Mouse (Mus musculus): ENCODE results near the gene Tmem254a. TPM values are rescaled to one million over a fixed set of nuclear protein-coding genes. Genes with fewer than 3 reads are reported as not detected.
"Not testable (repeated sequence)": the region's sequence is repeated elsewhere in the genome, so short reads cannot be mapped to it uniquely, and the experiment has no call there.

The Tmem254a gene
- under 1 TPM; 0.15 to 0.50 TPM for total RNA-seq (2021)
- long read RNA-seq, experiment 1: 0 reads
- long read RNA-seq, experiment 2: 0 reads

DNA sequence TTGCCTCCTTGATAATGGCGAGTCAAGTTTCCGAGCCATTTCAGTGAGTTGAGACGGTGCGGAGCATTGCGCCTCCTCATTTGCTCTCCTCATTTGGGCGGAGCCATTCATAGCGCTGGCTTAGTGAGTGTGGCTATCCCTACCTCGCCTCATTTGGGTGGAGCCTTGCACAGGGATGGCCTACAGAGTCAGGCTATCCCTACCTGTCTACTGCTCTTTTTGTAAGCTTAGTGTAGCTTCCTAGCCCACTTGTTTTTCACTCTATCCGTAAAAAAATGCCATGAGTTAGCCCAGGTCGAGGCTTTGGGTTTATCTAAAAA is at the start of gene Tmem254a:
Gene Tmem254a, minus strand, starts transcription at position 111 of the 320 bp plus-strand sequence.
- H3K4me3 ChIP-seq; intact Hi-C loops (cut with DNase I); DNase-seq; H3K27ac ChIP-seq: not testable (repeated sequence)

DNA sequence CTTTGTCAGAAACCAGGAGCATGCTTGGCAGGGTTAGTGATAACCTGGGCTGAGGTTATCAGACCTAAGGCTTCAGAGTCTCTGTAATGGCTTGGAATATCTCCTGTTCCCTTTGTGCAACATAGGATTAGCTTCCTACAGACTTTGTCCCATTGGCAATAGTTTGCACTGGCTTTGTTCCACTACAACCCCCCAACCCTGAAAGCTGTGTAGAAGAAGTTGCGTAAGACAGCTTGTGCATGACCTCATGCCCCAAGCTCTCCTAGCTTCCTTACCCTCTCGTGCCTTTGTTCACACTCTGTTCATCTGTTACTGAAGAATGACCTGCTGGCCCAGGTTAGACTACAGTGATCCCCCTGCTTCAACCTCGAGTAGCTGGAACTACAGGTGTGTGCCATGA is 30.4 kb upstream of the Tmem254a start:
- H3K27ac ChIP-seq; intact Hi-C loops (cut with DNase I); DNase-seq; H3K4me3 ChIP-seq: not testable (repeated sequence)

DNA sequence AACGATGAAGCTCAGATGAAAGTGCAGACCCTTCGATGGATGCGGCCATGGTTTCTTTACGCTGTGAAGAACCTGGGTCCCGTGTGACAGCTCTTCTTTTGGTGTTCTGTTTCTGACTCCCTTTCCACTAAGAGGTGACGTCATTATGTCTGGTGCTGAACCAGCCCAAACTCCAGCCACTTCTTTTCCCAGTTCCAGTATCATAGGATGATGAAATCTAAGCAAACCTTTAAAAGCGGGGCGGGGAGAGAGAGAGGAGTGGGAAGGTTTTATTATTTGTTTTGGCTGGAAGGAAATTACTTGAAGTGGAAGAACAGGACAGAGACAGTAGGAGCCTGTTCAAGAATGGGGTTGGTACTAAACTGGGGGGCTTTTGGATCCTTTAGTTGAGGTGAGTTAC is 10.5 kb upstream of the Tmem254a start, which contains the start of gene Cphx1:
Gene Cphx1, plus strand, starts transcription at position 301 of the 400 bp plus-strand sequence.
- H3K27ac ChIP-seq; intact Hi-C loops (cut with DNase I); H3K4me3 ChIP-seq; DNase-seq: not testable (repeated sequence)

DNA sequence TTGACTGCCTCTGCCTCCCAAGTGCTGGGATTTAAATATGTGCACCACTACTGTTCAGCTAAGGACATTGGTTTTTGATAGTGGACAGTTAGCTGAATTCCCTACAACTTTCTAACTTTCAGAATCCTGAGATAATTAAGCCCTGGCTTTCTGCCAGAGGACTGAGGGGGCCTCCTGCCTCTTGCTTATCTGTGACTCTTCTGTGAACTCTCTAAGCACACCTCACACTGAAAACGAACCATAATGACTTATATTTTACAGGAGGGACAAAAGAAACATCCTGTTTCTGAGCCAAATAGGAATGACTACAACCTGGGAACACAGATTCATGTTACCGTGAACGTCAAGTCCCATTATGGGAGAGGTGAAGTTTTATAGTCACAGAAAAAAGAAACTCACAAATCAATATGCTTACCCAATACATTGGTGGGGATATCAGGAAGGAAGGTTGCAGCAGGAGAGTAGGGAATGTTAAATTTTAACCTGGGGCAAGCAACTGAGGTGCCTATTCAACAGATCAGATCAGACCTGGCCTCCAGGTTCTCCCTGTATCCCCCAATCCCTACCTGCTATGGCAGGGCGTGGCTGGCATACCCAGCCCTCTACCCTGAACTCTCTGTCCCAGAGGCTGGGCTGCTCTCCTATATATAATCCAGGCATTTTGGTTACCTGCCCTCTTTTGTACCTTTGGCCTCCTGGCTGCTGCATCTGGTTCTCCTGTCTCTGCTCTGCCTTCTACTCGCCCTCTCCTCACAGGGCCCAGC is 9.6 kb upstream of the Tmem254a start:
- intact Hi-C loops (cut with DNase I); H3K4me3 ChIP-seq; DNase-seq; H3K27ac ChIP-seq: not testable (repeated sequence)

DNA sequence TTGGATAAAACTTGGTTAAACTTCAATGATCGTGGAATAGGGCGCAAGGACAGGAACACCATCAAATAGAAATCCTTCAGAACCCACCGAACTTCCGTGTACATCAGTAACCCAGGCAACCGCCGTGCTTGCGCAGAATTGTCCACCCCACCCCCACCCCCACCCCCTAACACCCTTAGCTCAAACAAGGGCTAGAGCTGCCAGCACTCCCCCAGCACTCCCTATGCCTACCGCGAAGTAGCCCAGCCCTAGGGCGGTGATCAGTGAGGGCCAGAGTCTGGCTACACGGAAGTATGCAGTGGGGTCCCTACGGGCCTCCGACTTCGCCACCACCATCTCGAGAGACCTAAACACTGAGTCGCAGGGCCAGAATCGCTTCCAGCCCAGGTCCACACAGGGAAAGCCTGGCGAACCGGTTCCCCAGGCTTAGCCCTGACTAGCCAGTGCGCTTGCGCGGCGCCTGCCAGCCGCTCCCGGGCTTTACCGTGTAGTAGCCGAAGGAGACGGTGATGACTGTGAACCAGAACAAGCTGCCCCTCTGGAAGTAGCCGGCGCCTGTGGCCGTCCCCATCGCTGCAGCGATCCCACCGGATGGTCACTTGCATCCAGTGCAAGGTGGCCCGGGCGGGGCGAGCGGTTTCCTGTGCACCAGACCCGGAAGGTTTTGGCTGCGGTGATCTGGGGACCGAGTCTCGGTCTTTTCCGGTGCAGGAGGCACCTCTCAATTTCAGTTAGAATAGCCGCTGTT is 484 bp downstream of the Tmem254a start:
- H3K27ac ChIP-seq; intact Hi-C loops (cut with DNase I); H3K4me3 ChIP-seq; DNase-seq: not testable (repeated sequence)

DNA sequence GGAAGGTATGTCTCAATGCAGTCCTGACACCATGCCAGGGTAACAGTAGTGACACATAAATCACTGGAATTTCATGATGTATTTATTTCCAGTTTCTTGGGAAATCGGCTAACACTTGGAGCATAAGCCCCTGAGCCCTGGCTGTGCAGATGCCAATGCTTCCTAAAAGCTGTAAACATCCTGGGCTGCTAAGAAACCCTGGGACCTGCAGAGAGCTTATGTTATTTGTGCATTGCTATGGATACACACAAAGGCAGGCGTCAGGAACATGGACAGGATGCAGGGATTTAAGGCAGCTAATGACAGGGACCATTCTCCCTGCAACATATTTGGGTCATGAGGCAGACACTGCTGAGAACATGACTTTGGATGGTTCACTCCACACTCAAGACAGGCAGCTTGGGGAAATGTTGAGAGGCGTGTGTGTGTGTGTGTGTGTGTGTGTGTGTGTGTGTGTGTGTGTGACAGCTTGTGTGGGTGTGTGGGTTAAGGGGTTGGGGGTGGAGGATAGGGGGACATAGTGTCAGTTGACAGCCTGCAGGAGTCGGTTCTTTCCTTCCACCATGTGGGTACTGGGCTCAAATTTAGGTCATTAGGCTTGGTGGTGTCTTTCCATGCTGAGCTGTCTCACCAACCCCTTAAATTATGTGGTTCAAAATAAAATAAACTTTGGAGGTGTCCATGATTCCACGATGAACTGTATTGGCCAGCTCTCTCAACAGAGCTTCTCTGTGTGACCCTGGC is 8.9 kb downstream of the Tmem254a start:
- DNase-seq; intact Hi-C loops (cut with DNase I); H3K27ac ChIP-seq; H3K4me3 ChIP-seq: not testable (repeated sequence)

DNA sequence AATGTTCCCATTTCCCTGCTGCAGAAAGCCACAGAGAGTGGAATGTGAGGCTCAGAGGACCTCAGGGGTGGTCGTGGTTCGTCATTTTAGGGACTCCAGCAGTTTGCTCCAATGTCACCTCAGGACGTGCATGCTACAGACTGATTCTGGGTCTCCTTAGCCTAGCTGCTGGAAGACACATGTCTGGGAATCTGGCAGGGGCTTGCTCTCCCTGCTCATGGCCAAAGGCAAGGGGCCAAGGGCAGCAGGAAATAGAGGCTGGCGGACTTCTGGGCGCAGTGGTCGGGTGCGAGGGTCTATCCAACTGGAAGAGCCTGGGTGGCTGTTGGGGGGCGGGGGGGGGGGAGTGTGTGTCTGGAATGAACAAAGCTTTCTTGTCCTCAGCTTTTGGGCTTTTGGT is 18.5 kb downstream of the Tmem254a start:
- H3K4me3 ChIP-seq; intact Hi-C loops (cut with DNase I); DNase-seq; H3K27ac ChIP-seq: not testable (repeated sequence)

DNA sequence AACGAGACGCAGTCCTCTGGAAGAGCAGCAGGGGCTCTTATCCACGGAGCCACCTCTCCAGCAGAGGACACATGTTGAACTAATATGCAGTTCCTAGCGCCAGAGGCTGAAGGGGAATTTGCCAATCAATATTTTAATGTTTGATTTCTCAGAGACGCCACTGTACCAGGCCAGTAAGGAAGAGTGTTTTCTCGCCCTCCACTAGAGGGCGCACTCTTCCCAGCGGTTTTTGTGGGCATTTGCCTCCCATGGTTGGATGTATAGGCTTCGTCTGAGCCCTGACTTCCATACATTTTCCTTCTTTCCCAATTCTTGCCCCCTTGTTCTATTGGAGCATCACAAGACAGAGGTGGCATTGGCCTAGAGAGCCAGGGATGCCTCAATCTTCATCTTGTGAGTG is 20.2 kb downstream of the Tmem254a start:
- DNase-seq; H3K4me3 ChIP-seq; H3K27ac ChIP-seq; intact Hi-C loops (cut with DNase I): not testable (repeated sequence)

DNA sequence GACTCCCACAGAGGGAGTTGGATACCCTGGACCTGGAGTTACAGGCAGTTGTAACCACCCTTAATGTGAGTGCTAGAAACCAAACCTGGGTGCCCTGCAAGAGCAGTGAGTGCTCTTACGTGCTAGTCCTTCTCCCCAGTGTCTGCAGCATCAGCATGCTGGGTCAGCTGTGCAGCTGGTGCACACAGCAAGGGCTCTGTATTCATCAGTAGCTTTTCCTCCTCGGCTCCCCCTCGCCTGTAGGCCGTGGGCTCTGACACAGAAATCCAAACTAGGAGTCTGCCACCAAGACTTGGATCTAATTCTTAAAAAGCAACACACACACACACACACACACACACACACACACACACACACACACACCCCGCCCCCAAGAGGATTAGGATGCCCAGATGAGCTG is 22.2 kb downstream of the Tmem254a start:
- H3K27ac ChIP-seq; H3K4me3 ChIP-seq; DNase-seq; intact Hi-C loops (cut with DNase I): not testable (repeated sequence)

DNA sequence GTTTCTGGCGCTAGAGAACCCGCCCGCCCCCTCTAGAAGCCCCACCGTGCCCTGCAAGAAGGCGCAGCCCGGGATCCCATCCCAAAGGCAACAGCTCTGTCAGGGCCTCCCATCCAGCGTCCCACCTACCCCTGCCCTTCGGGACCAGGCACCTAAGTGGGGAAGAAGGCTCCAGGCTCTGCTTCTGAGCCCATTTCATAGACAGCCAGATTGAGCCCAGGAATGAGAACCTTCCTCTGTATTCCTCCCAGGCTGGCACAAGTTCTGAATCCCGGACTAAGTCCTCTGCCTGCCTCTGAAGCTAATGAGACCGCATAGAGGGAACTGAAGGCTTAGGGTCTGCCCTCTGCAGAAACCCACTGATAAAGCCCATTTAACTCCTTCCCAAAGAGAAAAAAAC is 24.5 kb downstream of the Tmem254a start, which contains the start of gene Plac9a:
Gene Plac9a, minus strand, starts transcription at position 101 of the 400 bp plus-strand sequence.
- DNase-seq; H3K27ac ChIP-seq; H3K4me3 ChIP-seq; intact Hi-C loops (cut with DNase I): not testable (repeated sequence)

DNA sequence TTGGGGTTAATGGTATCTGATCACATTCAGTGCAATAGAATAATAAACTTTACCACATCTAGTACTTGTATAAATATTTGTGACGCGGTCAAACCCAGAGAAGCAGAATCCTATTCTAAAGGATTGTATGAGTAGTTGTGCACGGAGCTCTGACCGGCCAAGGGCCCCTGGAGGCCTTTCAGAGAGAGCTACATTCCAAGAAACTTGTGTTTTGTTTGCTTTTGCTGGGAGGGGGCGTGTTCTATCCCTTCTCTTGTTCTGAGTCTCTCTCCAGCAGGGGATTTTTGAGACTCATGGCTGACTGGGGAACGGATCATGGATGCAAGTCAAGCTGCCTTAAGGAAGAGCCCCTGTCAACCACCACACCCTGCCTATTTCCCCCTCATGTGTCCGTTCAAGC is 31.8 kb downstream of the Tmem254a start:
- H3K4me3 ChIP-seq; intact Hi-C loops (cut with DNase I); DNase-seq; H3K27ac ChIP-seq: not testable (repeated sequence)

DNA sequence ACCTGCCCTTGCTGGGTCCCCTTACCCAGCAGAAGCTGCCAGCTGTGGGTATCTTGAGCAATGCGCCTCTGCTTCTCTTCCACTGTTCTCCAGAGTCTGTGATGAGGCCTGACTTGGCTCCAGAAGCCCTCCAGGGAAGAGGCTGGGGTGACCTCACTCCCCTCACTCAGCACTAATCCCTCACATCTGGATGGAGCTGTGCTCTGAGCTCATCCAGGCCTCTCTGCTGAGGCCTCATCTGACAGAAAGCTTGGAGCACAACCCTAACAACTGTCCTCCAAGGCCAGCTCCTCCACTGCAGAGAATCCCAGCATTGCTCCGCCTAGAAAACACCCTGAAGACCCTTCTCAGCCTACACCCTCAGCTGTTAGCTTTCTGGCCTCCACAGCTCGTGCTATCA is 32.9 kb downstream of the Tmem254a start:
- DNase-seq; H3K4me3 ChIP-seq; intact Hi-C loops (cut with DNase I); H3K27ac ChIP-seq: not testable (repeated sequence)

DNA sequence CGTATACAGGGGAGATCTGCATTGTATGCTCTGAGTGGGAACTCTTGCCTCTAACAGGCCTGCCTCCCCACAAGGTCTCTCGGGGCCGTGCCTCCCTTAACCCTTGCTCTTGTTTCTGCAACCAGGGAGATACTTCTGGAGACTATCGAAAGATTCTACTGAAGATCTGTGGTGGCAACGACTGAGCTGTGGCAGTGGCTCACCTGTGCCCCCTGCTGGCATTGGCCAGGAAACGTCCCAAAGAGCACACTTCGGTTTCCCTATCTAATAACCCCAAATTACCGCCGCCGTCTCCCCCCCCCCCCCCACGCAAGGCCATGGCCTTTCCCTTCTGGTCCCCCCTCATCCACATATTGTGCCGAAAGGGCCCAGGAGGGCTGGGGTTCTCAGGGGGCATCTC is 41.6 kb downstream of the Tmem254a start:
- H3K4me3 ChIP-seq; H3K27ac ChIP-seq; intact Hi-C loops (cut with DNase I); DNase-seq: not testable (repeated sequence)

DNA sequence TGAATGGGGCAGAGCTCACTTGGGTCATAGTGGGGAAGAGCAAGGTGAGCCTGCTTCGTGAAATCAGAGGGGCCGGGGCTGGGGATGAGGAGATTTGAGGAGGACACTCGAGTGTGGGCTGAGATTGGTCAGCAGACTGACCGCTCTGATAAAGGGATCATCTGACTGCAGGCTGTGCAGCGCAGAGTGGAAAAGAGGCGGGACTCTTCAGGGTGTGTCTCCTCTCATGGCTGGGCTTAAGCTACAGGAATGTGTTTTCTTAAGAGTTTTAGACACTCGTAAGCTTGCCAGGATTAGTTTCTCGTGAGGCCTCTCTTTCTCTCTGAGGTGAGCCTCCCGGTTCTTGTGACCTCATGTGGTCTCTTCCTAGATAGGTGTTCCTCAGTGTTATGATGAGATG is 45.7 kb downstream of the Tmem254a start:
- H3K4me3 ChIP-seq; H3K27ac ChIP-seq; DNase-seq; intact Hi-C loops (cut with DNase I): not testable (repeated sequence)

DNA sequence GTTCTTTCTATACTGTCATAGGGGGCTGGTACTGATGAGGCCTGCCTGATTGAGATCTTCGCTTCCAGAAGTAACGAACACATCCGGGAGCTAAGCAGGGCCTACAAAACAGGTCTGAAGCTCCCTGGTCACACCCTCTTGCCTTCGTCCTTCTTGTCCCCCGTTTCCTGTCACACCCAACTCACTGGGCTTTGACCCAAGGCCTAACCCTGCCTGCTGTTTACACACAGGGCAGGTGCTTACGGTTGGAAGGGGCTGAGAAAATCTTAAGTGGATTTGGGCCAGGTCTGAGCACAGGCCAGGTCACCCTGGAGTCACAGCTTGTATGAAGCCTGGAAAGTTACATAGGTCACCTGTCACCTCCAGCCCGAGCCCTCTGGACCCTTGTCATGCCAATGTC is 50.8 kb downstream of the Tmem254a start:
- DNase-seq; intact Hi-C loops (cut with DNase I); H3K4me3 ChIP-seq; H3K27ac ChIP-seq: not testable (repeated sequence)
